Mouse (Mus musculus) liver, embryonic 14.5 days (tissue): ENCODE measurements around the gene B430218F22Rik.

Source experiments
- CTCF ChIP-seq: IDR thresholded peaks from 2 replicates; pipeline ENCODE4 v1.5.1; 2016; ENCODE audit warnings: antibody characterized with exemption, low read depth, control low read depth
- EP300 ChIP-seq: IDR thresholded peaks from 2 replicates; pipeline ENCODE4 v1.6.1; 2016; ENCODE audit warnings: antibody characterized with exemption, low read depth

DNA sequence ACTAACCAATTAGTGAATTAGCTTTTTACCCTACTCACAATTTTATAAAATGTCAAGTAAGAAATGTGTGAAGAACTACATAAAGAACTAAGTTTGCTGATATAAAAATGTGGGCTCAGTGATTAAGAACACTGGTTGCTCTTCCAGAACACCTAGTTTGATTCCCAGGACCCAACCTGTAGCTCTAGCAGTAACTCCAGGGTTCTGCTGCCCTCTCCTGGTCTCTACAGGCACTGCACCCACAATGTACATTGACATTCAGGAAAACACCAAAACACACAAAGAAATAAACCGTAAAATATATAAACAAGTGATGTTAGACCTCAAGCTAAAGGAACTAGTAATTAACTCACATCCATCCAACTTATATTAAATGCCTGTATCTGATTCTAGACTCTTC, 7.3 kb upstream of the B430218F22Rik start:
- TF ChIP-seq EP300 (no peak), CTCF (peak; percentile 84)
